Mouse (Mus musculus): ENCODE data around the gene Ppp1r3d. TPM values are rescaled to one million over a fixed set of nuclear protein-coding genes. Genes with fewer than 3 reads are reported as not detected.

Ppp1r3d gene
- total RNA-seq (2021), result 10 to 100 TPM in 1 of 2 experiments, 1 to 10 TPM in 1; 3.6 to 10.9 TPM
- long read RNA-seq, experiment 1, transcript Ppp1r3d-201 (1 exons, 3,267 nt), result major isoform, 34 of 34 reads
- long read RNA-seq, experiment 1, partial matches to known transcripts, result 0 of 34 reads
- long read RNA-seq, experiment 1, other reads (novel, unspliced or antisense), result 0 of 34 reads
- long read RNA-seq, experiment 2, transcript Ppp1r3d-201 (1 exons, 3,267 nt), result major isoform, 25 of 26 reads
- long read RNA-seq, experiment 2, partial matches to known transcripts, result 0 of 26 reads
- long read RNA-seq, experiment 2, other reads (novel, unspliced or antisense), result 1 of 26 reads

GRCm38 (mm10) chr2:178414261-178415149, at the start of gene Ppp1r3d, which contains the start of gene Fam217b:
Gene Ppp1r3d, minus strand, starts transcription at chr2:178414472.
Gene Fam217b, plus strand, starts transcription at chr2:178414524.
- DNase-seq (ENCODE audit: low spot score in 2 of 2), result peak; percentile 34 to 51

- no peak for DNase-seq (ENCODE audit: low spot score in 2 of 2)
Measured at GRCm38 (mm10) chr2:178460353-178460752, 46.1 kb upstream of the Ppp1r3d start.

- no peak for DNase-seq (ENCODE audit: low spot score in 2 of 2)
Measured at GRCm38 (mm10) chr2:178457414-178457813, 43.1 kb upstream of the Ppp1r3d start.

- no peak for DNase-seq (ENCODE audit: low spot score in 2 of 2)
Measured at GRCm38 (mm10) chr2:178454664-178455516, 40.6 kb upstream of the Ppp1r3d start.

GRCm38 (mm10) chr2:178450961-178451360, 36.7 kb upstream of the Ppp1r3d start:
- no peak for DNase-seq (ENCODE audit: low spot score in 2 of 2)

- no peak for DNase-seq (ENCODE audit: low spot score in 2 of 2)
Measured at GRCm38 (mm10) chr2:178450236-178450635, 36.0 kb upstream of the Ppp1r3d start.

GRCm38 (mm10) chr2:178449386-178449785, 35.1 kb upstream of the Ppp1r3d start:
- no peak for DNase-seq (ENCODE audit: low spot score in 2 of 2)

GRCm38 (mm10) chr2:178437311-178437710, 23.0 kb upstream of the Ppp1r3d start:
- DNase-seq (ENCODE audit: low spot score in 2 of 2), result no peak

- DNase-seq (ENCODE audit: low spot score in 2 of 2), result no peak
Measured at GRCm38 (mm10) chr2:178433903-178434302, 19.6 kb upstream of the Ppp1r3d start.

GRCm38 (mm10) chr2:178433495-178433894, 19.2 kb upstream of the Ppp1r3d start:
- no peak for DNase-seq (ENCODE audit: low spot score in 2 of 2)

- no peak for DNase-seq (ENCODE audit: low spot score in 2 of 2)
Measured at GRCm38 (mm10) chr2:178430231-178430630, 16.0 kb upstream of the Ppp1r3d start, which contains the start of gene Cdh26. Gene Cdh26, plus strand, starts transcription at chr2:178430531.

- no peak for DNase-seq (ENCODE audit: low spot score in 2 of 2)
Measured at GRCm38 (mm10) chr2:178429426-178429825, 15.2 kb upstream of the Ppp1r3d start.

GRCm38 (mm10) chr2:178428676-178429075, 14.4 kb upstream of the Ppp1r3d start:
- DNase-seq (ENCODE audit: low spot score in 2 of 2), result no peak

- DNase-seq (ENCODE audit: low spot score in 2 of 2), result no peak
Measured at GRCm38 (mm10) chr2:178428183-178428582, 13.9 kb upstream of the Ppp1r3d start.

GRCm38 (mm10) chr2:178427181-178427580, 12.9 kb upstream of the Ppp1r3d start:
- no peak for DNase-seq (ENCODE audit: low spot score in 2 of 2)

- no peak for DNase-seq (ENCODE audit: low spot score in 2 of 2)
Measured at GRCm38 (mm10) chr2:178426229-178426628, 12.0 kb upstream of the Ppp1r3d start.

- DNase-seq (ENCODE audit: low spot score in 2 of 2), result no peak
Measured at GRCm38 (mm10) chr2:178423223-178423622, 9.0 kb upstream of the Ppp1r3d start.

- DNase-seq (ENCODE audit: low spot score in 2 of 2), result no peak
Measured at GRCm38 (mm10) chr2:178422186-178422585, 7.9 kb upstream of the Ppp1r3d start.

GRCm38 (mm10) chr2:178421603-178422002, 7.3 kb upstream of the Ppp1r3d start:
- DNase-seq (ENCODE audit: low spot score in 2 of 2), result no peak

- no peak for DNase-seq (ENCODE audit: low spot score in 2 of 2)
Measured at GRCm38 (mm10) chr2:178420576-178420975, 6.3 kb upstream of the Ppp1r3d start.

GRCm38 (mm10) chr2:178416970-178417369, 2.7 kb upstream of the Ppp1r3d start:
- DNase-seq (ENCODE audit: low spot score in 2 of 2), result no peak
